Mouse (Mus musculus) cerebellum, postnatal 25 days (tissue): ENCODE measurements at regions not wholly inside any gene's neighbourhood (a gene's known extent, or its start where the extent isn't known, plus 50 kb on each side); places are given as distances from the start of the nearest gene placed in this dataset.
"Not testable (repeated sequence)": the region's sequence is repeated elsewhere in the genome, so short reads cannot be mapped to it uniquely, and the experiment has no call there.

ENCODE experiments used
- DNase-seq, 2 experiments: peaks; one replicate each; pipeline ENCODE4 v3.0.0; 2021; ENCODE audit warnings: mixed read lengths in 2 of 2

DNA sequence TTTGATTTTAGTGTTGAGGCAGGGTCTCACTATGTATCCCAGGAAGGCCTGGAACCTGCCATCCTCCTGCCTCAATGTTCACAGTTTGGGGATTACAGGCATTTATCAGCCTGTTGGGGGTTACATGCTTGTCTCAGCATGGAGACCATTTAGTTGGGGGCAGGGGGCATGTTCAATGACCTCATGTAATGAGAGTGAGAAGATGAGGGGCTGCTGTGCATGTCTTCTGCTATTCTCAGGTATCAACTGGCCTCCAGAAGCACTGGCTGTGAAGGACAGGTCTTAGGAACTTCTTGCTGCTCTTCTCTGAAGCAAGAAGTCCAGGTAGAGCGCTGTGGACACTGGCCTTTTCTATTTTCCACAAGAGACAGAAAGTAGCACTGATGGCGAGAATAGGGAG is 350.9 kb downstream of the Plekhb2 start:
- DNase-seq: no peak

DNA sequence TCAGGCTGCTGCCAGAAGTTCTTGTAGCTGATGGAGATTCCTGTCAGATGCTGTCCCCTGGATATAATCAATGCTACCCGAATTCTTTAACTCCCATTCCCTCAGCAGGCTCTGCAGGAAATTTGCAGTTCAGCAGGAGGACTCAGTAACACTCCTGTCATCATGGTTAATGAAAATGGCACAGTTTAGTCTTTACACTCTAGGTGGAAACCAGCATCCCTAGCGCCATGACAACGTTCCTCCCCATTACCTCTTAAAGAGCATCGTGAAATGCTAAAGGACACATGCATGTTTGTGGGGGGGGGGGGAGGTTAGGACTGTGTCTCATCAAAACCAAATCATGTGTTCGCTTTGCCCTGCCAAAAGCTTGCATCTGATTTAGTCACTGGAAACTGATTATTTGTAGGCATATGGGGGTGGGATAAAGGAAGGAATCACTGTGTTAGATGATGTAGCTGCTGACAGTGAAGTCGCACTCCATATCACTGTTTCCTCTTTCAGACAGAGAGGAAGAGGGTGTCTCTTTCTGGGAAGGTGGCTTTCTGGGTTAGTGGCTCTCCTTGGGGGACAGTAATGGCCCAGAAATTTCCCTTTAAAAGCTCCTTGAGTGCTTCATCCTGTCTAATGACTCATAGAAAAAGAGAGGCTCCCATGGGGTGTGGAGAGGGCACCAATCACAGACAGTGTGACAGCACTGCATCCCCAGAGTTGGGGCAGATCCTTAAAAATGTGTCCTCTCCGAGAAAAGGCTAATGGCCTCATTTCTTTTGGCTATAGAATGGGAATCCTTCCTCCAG is 351.5 kb downstream of the Plekhb2 start:
- no peak for DNase-seq

DNA sequence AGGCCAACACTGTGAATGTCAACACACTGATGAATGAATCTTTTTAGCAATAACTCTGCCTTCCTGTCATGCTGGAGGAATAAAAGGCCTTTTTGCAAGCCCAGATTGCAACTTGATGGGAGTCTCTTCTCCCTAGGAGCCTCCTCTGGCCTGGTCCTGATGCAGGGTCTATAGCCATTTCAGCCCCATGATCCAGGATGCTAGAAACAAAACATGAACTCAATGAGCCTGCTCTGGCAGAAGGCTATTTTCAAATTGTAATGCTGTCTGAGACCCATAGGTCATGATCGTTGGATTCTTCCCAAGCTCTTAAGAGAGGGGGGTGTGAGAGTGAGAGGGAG is 352.1 kb downstream of the Plekhb2 start:
- DNase-seq: no peak

DNA sequence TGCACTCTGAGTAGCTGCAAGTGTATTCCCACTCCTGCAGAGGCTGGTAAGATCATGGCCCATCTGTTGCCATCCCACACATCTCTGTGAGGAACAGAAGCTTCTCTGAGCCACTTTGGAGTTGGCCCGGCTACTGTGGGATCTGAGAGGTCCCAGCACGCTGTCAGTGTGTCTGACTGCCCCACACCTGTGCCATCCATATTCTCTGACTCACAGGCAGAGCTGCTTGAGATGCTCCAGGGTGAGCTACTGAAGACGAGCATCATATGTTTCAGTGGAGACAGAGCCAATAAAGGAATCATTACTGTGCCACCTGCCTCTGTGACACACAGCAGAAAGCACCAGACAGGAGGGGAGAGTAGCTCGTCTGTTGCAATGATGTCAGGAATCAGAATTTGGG is 352.8 kb downstream of the Plekhb2 start:
- DNase-seq: peak; percentile 43 to 50

DNA sequence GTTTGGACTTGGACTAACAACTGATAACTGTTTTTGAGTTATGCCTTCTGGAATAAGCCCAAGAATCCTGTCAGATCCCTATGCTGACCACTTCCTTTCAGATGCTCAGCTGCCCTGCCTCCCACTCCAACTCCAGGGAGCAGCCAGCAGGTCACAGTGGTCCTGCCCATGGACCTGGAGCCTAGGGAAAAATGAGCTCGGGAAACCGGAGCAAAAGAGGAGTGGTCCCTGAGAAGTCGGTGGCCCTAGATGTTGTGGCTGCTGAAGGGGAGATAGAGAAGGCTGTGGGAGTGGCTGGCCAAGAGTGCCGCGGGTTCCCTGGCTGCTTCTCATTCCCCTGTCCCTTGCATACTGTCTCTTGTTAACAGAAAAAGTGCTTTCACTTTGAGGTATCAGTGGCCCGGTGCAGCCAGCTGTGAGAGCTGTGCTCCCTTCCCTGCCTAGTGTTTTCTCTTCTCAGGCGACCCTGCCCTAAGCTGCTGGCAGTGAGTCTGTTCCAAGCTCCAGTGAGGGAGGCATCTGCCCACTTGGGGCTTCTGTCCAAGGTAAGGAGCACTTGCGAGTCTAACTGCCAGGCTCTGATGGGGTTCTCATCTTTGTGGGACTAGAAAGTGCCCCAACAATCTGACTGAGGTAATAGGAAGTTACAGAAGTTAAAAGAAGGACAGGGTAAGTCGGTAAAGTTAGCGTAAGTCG is 357.2 kb downstream of the Plekhb2 start:
- peak in 1 of 2 experiments; percentile 8 for DNase-seq

DNA sequence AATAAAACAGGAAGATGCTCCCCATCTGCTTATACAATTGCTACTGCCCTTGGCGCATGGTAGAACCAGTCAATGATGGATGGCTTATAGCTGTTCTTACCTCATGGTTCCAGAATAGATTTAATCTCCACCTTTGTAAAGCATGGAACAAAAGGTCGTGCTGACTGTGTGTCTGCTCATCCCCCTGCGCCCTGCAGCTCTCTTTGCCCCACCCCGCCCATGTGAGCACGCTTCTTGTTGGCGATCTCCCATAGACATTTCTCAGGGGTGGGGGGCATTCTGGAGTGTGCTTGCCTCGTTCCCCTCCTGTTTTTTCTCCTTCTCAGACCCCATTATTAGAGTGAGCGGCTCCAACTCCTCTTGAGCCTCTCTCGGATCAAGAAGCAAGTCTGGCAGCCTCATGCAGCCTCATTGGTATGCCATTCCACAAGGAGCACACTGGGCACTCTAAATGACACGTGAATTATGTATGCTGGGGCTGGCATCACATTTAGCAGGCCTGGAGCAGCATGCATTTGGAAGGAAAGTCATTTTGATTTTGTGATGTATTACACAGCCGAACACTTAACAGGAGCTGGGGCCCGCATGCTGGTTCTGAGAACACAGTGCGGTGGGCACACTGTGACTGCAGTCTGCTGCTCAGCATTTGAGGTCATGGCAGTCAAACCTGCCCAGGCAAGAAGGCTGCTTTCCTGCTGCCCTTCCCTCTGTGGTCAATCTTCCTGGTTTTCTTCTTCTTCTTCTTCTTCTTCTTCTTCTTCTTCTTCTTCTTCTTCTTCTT is 362.5 kb downstream of the Plekhb2 start:
- no peak for DNase-seq

DNA sequence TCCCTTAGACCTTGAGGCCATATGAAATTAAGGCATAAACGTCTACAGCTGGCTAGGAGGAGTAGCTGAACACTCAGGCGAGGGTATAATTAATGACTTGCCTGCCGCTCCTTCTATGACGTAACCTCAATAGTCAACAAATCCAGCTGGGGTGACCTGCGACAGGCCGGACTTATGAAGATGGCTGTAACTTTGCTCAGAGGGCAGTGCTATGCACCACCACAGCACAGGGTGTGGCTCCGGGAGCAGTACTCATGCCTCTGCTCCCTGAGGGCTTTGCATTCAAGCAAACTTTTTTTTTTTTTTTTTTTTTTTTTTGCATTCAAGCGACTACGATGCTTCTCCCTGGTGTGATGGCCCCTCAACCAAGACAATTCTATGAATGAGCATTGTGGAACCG is 364.1 kb downstream of the Plekhb2 start:
- DNase-seq: no peak

DNA sequence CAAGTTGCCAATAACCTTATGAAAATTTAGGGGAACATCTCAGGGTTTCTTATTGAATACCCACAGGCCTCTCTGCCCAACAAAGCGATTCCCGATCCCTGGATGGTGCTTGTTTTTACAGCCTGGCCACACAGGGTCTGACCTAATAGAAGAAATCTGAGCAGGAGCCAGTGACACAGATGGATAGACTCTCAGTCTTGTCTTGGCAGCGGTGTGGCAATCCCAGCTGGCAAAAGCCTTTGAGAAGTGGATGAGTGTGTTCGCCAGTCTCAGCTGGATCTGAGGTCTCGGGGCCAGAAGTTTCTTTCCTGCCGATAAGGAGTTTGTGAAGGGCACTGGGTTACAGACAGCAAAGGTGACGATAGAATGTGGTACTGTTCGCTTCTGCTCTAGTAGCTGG is 366.6 kb downstream of the Plekhb2 start:
- peak; percentile 30 to 51 for DNase-seq

DNA sequence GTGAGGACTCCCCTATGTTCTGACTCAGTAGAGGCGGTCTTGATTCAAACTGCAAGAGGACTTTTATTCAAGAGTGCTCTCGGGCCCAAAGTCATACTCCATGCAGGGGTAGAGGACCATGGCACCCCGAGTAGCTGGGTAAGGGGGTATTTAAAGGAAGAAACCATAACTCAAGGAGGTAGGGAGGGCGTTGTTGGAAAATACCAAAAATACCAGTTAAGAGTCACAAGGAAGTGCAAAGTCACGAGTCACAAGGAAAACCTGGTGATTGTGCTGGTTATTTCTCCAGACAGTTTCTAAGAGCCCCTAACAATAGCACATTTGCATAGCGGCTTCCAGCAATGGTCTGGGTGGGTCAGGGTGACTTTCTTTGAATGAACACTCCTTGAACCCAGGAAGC is 370.4 kb downstream of the Plekhb2 start:
- not testable (repeated sequence) for DNase-seq

DNA sequence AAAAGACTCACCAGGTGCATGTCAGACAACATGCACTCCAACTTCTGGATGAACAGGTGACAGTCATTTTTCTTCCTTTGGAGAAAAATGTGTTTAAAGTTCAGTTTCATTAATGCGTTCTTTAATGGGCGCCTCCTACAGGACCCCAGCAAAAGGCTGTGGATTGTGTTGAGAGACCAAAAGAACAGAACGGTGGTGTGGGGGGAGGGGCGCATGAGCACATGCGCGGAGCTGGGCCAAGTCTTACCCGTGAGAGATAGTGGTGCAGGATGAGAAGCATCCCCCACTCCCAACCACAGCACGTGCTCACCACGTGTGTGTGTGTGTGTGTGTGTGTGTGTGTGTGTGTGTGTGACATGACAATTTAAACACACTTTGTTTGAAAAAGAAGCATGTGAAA is 371.0 kb downstream of the Plekhb2 start:
- no peak for DNase-seq

DNA sequence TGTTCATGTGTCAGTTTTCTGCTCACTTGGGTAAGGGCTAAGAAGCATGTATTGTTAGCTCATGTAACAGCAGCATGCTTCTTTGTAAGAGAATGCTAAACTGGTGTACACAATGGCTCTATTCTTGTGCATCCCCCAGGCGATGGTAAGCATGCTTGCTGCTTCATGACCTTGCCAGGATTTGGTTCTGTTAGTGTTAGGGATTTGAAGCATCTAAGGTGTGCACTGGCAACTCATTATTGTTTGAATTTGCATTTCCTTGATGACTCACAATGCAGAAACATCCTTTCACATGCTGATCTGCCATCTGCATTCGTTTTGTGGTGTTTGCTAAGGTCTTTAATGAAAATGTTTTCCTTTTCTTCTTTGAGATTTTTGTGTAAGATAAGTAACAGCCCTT is 382.8 kb downstream of the Plekhb2 start:
- DNase-seq: no peak

DNA sequence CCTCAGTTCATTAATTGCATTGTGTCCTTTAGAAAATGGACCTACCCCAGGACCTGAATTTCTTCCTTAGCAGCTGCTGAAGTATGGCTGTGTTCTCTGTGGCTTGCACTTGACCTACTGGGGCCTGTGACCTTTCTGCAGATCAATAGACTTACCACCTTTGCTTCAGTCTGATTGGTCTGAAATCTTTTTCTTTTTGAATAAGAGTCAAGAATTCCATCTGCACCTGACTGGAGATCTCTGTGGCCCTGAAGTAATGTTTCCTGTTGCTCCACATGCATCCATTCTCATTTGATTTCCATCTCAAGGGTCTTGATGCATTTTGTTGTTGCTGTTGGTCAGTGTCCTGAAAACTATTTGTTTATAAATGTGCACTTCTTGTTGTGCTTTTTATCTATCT is 388.4 kb downstream of the Plekhb2 start:
- DNase-seq: no peak

DNA sequence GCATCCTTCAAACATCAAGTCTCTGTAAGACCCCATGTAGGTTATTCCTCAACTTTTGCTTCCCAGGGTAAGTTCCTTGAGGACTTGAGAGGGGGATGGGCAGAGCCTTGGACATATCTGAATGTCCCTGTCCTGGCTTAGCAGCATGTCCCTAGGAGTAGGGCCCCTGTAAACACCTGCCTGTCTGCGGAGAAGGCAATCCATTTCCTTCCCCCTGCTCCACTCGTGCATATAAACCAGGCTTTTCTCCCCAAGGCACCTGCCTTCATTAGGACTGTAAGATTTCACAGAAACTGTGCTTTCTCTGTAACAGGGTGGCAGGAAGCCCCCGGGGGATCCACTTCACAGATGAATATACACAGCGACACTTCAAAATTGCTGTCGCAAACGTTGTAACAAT is 393.1 kb downstream of the Plekhb2 start:
- no peak for DNase-seq

DNA sequence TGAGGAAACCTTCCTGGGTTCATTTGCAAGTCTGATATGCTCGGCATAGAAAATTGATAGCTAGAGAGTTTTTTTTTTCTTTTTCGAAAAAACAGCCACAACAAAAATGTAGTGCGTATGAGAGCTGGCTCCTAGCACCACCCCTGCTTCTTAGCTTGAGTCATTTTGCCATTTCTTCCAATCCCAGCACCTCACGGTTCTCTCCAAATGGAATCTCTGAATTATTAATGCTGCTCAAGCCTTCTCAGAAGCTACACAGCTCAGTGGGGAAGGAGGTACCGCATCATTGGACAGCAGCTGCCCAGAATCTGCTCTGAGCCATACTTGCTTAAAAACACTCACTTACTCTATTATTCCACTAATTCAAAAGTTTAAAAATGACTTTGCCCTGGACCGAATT is 393.6 kb downstream of the Plekhb2 start:
- DNase-seq: no peak

DNA sequence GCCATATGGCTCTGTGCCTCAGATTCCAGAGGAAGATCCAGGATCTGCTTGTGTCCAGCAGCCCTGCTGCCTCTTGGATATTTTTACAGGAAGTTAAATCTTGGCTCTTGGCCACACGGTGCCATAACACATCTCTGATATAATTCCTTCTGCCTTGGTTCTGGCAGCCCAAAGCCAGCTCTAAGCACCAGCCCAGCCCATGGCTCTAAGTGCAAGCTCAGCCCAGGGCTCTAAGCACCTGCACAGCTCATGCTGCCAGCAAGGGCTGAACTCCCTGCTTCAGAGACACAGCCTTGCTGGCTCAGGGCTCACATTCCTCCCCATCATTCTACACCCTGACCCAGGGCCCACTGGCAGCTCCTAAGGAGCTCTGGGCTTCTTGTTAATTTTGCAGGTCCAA is 415.3 kb downstream of the Plekhb2 start:
- peak; percentile 25 to 38 for DNase-seq

DNA sequence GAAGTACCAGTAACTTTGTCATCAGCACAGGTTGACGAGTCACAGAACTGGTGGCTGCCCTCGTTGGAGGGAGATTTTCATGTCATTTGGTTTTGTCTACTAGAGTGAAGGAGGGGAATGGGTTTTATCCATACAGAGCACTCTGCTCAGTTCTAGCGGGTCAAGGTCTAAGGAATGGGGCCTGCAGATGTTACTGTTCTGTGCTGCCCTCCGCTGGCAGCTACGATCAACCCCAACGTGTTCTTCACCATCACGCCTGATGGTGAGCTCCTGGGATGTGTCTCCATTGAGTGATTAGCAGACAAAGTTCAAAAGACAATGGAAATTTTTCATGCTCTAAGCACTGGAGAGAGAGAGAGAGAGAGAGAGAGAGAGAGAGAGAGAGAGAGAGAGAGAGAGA is 416.9 kb downstream of the Plekhb2 start:
- peak; percentile 10 to 35 for DNase-seq

DNA sequence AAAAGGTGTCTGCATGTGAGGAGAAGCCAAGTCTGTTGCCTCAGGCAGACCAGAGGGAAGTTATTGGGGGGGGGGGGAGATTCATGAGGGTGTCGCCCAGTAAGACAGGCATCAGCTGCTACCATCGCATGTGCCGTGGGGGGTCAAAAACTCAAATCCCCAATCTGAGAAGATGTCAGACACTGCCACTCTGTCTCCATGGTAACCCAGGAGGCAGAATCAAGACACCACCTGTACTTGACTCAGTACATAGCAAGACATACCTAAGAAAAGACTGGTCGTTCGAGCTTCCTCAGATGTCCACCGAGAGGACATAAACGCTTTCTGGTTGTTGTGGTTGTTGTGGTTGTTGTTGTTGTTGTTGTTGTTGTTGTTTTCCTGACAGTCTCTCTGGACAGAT is 418.1 kb downstream of the Plekhb2 start:
- no peak for DNase-seq

DNA sequence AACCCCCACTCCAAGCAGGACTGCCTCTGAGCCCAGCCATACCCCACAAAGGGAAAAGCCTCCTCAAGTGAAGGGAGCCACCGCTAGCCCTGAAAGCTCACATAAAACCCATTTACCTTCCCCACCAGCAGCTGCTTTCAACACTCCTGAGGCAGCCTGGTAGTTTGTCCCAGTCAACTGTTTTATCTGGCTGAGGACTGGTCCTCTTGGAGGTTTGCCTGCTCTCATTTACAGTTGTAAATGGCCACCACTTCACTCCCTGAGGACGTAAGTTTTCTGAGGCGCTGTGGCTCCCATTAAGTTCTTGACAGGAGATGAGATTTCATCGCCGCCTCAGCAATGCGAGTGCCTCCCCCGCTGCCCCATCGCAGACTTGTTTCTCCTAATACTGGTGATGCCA is 425.2 kb downstream of the Plekhb2 start:
- no peak for DNase-seq
